ENCODE assay signal across 33 mouse cellular contexts in genomic region chr19:4033742-4034141, GRCm38 (mm10). TPM values are rescaled to one million over a fixed set of nuclear protein-coding genes. Genes with fewer than 3 reads are reported as not detected.
DNase-seq lines count a peak whose midpoint lies in the region; ATAC-seq and TF ChIP-seq lines count a peak whose summit lies in the region.
"Had no signal": no experiment of that assay in that cellular context is flagged by ENCODE, and none has a peak within 500 bp of the region (broad histone marks: within the 10 kb centered on the region; RNA-seq: fewer than 3 reads in every experiment).

No protein-coding gene starts in this region.

- no peak for TF ChIP-seq EP300 in liver, postnatal 0 days (IDR thresholded peaks at IDR 0.05; ENCODE audit: low read depth)

- H3K9me3 ChIP-seq in liver, embryonic 11.5 days (ENCODE audit: control insufficient read depth, low read length), result no peaks in the 10 kb centered on the region
- H3K9me3 ChIP-seq in liver, postnatal 0 days (ENCODE audit: low read length), result no peaks in the 10 kb centered on the region
- H3K9me3 ChIP-seq: embryonic facial prominence, embryonic 12.5 days; forebrain, embryonic 15.5 days; heart, embryonic 12.5 days; kidney, embryonic 15.5 days; limb, embryonic 10.5 days; limb, embryonic 15.5 days; lung, embryonic 15.5 days; midbrain, embryonic 12.5 days; neural tube, embryonic 13.5 days had no signal

- no peak for ATAC-seq in liver, embryonic 11.5 days (replicated peaks; ENCODE audit: low FRiP score)
- no peak for ATAC-seq in liver, postnatal 0 days
- ATAC-seq: activated CD4-positive, CD25-positive, alpha-beta regulatory T cell, adult 4 months; forebrain, embryonic 15.5 days; hindbrain, embryonic 16.5 days had no signal

- DNase-seq in testis, postnatal 10 days (ENCODE audit: low spot score), result no peak
- DNase-seq in liver, embryonic 11.5 days (ENCODE audit: low spot score), result no peak
- DNase-seq in liver, postnatal 0 days, result no peak
- peak; percentile 60 for DNase-seq in testis, postnatal 14 days (ENCODE audit: low spot score)
- no peak for DNase-seq in heart, postnatal 14 days
- no peak for DNase-seq in adrenal gland, postnatal 14 days
- no peak for DNase-seq in spleen, postnatal 36 days (ENCODE audit: low spot score in 2 of 2)
- DNase-seq: adrenal gland, adult 2 months; B cell, adult 2 months; cerebellum, adult 9-10 months; cerebellum, postnatal 36 days; gastrocnemius, adult 2 months; heart, adult 2 months; layer of hippocampus, adult 9-11 months; lung, postnatal 36 days; right cerebral cortex, postnatal 4 days had no signal

- H3K9ac ChIP-seq in liver, embryonic 11.5 days (ENCODE audit: low read depth, low read length), result no peak overlapping the region
- H3K9ac ChIP-seq in liver, postnatal 0 days (replicated peaks), result no peak overlapping the region
- H3K9ac ChIP-seq: embryonic facial prominence, embryonic 12.5 days; forebrain, embryonic 15.5 days; heart, embryonic 12.5 days; kidney, embryonic 15.5 days; limb, embryonic 15.5 days; lung, embryonic 15.5 days; midbrain, embryonic 12.5 days; neural tube, embryonic 13.5 days had no signal

- H3K4me3 ChIP-seq in testis, adult 2 months (ENCODE audit: control insufficient read depth, low read depth, low read length), result no peak overlapping the region
- H3K4me3 ChIP-seq in liver, embryonic 11.5 days (ENCODE audit: low read depth, low read length), result no peak overlapping the region
- H3K4me3 ChIP-seq in liver, postnatal 0 days (ENCODE audit: low read depth, low read length), result no peak overlapping the region
- H3K4me3 ChIP-seq: embryonic facial prominence, embryonic 12.5 days; forebrain, embryonic 15.5 days; gastrocnemius, adult 2 months; heart, adult 2 months; heart, embryonic 12.5 days; kidney, embryonic 15.5 days; limb, embryonic 10.5 days; limb, embryonic 15.5 days; lung, embryonic 15.5 days; midbrain, embryonic 12.5 days; neural tube, embryonic 13.5 days had no signal

- no peaks in the 10 kb centered on the region for H3K36me3 ChIP-seq in testis, adult 2 months (ENCODE audit: control insufficient read depth, insufficient read depth, low read length)
- no peaks in the 10 kb centered on the region for H3K36me3 ChIP-seq in liver, embryonic 11.5 days (ENCODE audit: control insufficient read depth, insufficient read depth, low read length)
- no peaks in the 10 kb centered on the region for H3K36me3 ChIP-seq in liver, postnatal 0 days (replicated peaks; ENCODE audit: insufficient read depth, low read length)
- H3K36me3 ChIP-seq: forebrain, embryonic 15.5 days; midbrain, embryonic 12.5 days had no signal

- H3K4me2 ChIP-seq in liver, embryonic 11.5 days, result no peak overlapping the region
- no peak overlapping the region for H3K4me2 ChIP-seq in liver, postnatal 0 days (ENCODE audit: low read depth, low read length)
- H3K4me2 ChIP-seq: embryonic facial prominence, embryonic 12.5 days; forebrain, embryonic 15.5 days; heart, embryonic 12.5 days; kidney, embryonic 15.5 days; limb, embryonic 15.5 days; lung, embryonic 15.5 days; midbrain, embryonic 12.5 days; neural tube, embryonic 13.5 days had no signal

- TF ChIP-seq CTCF in testis, adult 2 months (IDR thresholded peaks at IDR 0.05; ENCODE audit: control insufficient read depth, insufficient read depth, insufficient replicate concordance, low read depth, low read length), result no peak
- no peak for TF ChIP-seq CTCF in liver, postnatal 0 days (IDR thresholded peaks at IDR 0.05; ENCODE audit: low read depth)

- TF ChIP-seq POLR2A in testis, adult 2 months (IDR thresholded peaks at IDR 0.05; ENCODE audit: control insufficient read depth, low read depth, low read length), result no peak

- H3K27ac ChIP-seq in testis, adult 2 months (ENCODE audit: control insufficient read depth, insufficient read depth, low read depth, low read length), result peak overlapping the region; percentile 32
- peak overlapping the region; percentile 25; the same call in 1 of the 2 replicates for H3K27ac ChIP-seq in liver, embryonic 11.5 days (ENCODE audit: low read depth, low read length)
- peak overlapping the region; percentile 75; the same call in 1 of the 2 replicates for H3K27ac ChIP-seq in liver, postnatal 0 days (ENCODE audit: low read depth)
- H3K27ac ChIP-seq: embryonic facial prominence, embryonic 12.5 days; forebrain, embryonic 15.5 days; gastrocnemius, adult 2 months; heart, adult 2 months; kidney, embryonic 15.5 days; limb, embryonic 10.5 days; limb, embryonic 15.5 days; lung, embryonic 15.5 days; midbrain, embryonic 12.5 days; neural tube, embryonic 13.5 days had no signal

- H3K4me1 ChIP-seq in testis, adult 2 months (ENCODE audit: control insufficient read depth, insufficient read depth, low read length), result peaks cover 7% of the 10 kb centered on the region; the same call in 1 of the 2 replicates
- peaks cover 18% of the 10 kb centered on the region; the same call in 1 of the 2 replicates for H3K4me1 ChIP-seq in liver, embryonic 11.5 days (replicated peaks; ENCODE audit: control insufficient read depth, insufficient read depth, low read length)
- peaks cover 15% of the 10 kb centered on the region for H3K4me1 ChIP-seq in liver, postnatal 0 days (ENCODE audit: insufficient read depth)

- WGBS in liver, embryonic 11.5 days, result 63% methylated on average over 5 of the region's 5 CpGs
- 51% methylated on average over 5 of the region's 5 CpGs for WGBS in liver, postnatal 0 days (ENCODE audit: insufficient replicate concordance)

- intact Hi-C loops in heart, postnatal 14 days (cut with DNase I), result no loop called here

- H3K27me3 ChIP-seq in testis, adult 2 months (ENCODE audit: control insufficient read depth, insufficient read depth, low read length), result no peaks in the 10 kb centered on the region
- H3K27me3 ChIP-seq in liver, embryonic 11.5 days (replicated peaks; ENCODE audit: control insufficient read depth, insufficient read depth, low read length), result no peaks in the 10 kb centered on the region
- H3K27me3 ChIP-seq in liver, postnatal 0 days (ENCODE audit: insufficient read depth, low read length), result no peaks in the 10 kb centered on the region
- H3K27me3 ChIP-seq: embryonic facial prominence, embryonic 12.5 days; forebrain, embryonic 15.5 days; heart, embryonic 12.5 days; kidney, embryonic 15.5 days; limb, embryonic 15.5 days; lung, embryonic 15.5 days; midbrain, embryonic 12.5 days; neural tube, embryonic 13.5 days had no signal

RNA-seq across cellular contexts. Expression of gene Gstp1, which starts 4.0 kb away (rescaled TPM):
- polyA plus RNA-seq in testis, adult 2 months (2012; rRNA removed), result 88.6 and 94.9 TPM in 2 replicates
- polyA plus RNA-seq in liver, embryonic 11.5 days (2014; fragmentation: Nextera tagmentation; extraction: Ambion mirVana), result 733 and 765 TPM in 2 replicates
- polyA plus RNA-seq in liver, postnatal 0 days (2015; fragmentation: Nextera tagmentation; extraction: Ambion mirVana), result 428 and 442 TPM in 2 replicates
- total RNA-seq in heart, postnatal 14 days (2021), result 100 to 1,000 TPM; 257 to 271 TPM
- 289 and 329 TPM in 2 replicates for total RNA-seq in adrenal gland, postnatal 14 days (2021)

RNA-seq across cellular contexts. Expression of gene Gstp2, which starts 12.1 kb away (rescaled TPM):
- 1.5 TPM in 2 replicates for polyA plus RNA-seq in testis, adult 2 months (2012; rRNA removed)
- polyA plus RNA-seq in liver, embryonic 11.5 days (2014; fragmentation: Nextera tagmentation; extraction: Ambion mirVana), result 5.5 and 6.1 TPM in 2 replicates
- polyA plus RNA-seq in liver, postnatal 0 days (2015; fragmentation: Nextera tagmentation; extraction: Ambion mirVana), result 5.8 and 6.4 TPM in 2 replicates
- 10 to 100 TPM; 80.8 to 90.7 TPM for total RNA-seq in heart, postnatal 14 days (2021)
- total RNA-seq in adrenal gland, postnatal 14 days (2021), result 62.4 and 76.7 TPM in 2 replicates
- total RNA-seq: hematopoietic stem cell, adult 5-6 weeks had no signal

RNA-seq across cellular contexts. Expression of gene Ndufv1, which starts 21.1 kb away (rescaled TPM):
- 145 and 173 TPM in 2 replicates for polyA plus RNA-seq in testis, adult 2 months (2012; rRNA removed)
- 232 and 234 TPM in 2 replicates for polyA plus RNA-seq in liver, embryonic 11.5 days (2014; fragmentation: Nextera tagmentation; extraction: Ambion mirVana)
- 171 and 172 TPM in 2 replicates for polyA plus RNA-seq in liver, postnatal 0 days (2015; fragmentation: Nextera tagmentation; extraction: Ambion mirVana)
- 1,000 to 10,000 TPM; 1,061 to 1,067 TPM for total RNA-seq in heart, postnatal 14 days (2021)
- 604 and 685 TPM in 2 replicates for total RNA-seq in adrenal gland, postnatal 14 days (2021)

RNA-seq across cellular contexts. Expression of gene Gstp3, which starts 25.6 kb away (rescaled TPM):
- polyA plus RNA-seq in testis, adult 2 months (2012; rRNA removed), result not detected in 2 replicates
- polyA plus RNA-seq in liver, embryonic 11.5 days (2014; fragmentation: Nextera tagmentation; extraction: Ambion mirVana), result 14.6 and 16.7 TPM in 2 replicates
- polyA plus RNA-seq in liver, postnatal 0 days (2015; fragmentation: Nextera tagmentation; extraction: Ambion mirVana), result 64.5 and 67.3 TPM in 2 replicates
- not detected for total RNA-seq in heart, postnatal 14 days (2021)
- total RNA-seq in adrenal gland, postnatal 14 days (2021), result 4.5 and 58.0 TPM in 2 replicates
- total RNA-seq: gastrocnemius, adult 2 months; heart, adult 2 months; left cerebral cortex, postnatal 10 days had no signal
- polyA plus RNA-seq: embryonic facial prominence, embryonic 12.5 days; forebrain, embryonic 15.5 days; frontal cortex, adult 2 months; heart, postnatal 0 days; hindbrain, embryonic 16.5 days; limb, embryonic 10.5 days; midbrain, embryonic 12.5 days; neural tube, embryonic 13.5 days; stomach, embryonic 14.5 days had no signal

RNA-seq across cellular contexts. Expression of gene Doc2g, which starts 30.6 kb away (rescaled TPM):
- 1.3 and 2.0 TPM in 2 replicates for polyA plus RNA-seq in testis, adult 2 months (2012; rRNA removed)
- 2.8 and 4.1 TPM in 2 replicates for polyA plus RNA-seq in liver, embryonic 11.5 days (2014; fragmentation: Nextera tagmentation; extraction: Ambion mirVana)
- polyA plus RNA-seq in liver, postnatal 0 days (2015; fragmentation: Nextera tagmentation; extraction: Ambion mirVana), result 0.36 and 0.74 TPM in 2 replicates
- total RNA-seq in heart, postnatal 14 days (2021), result 10 to 100 TPM; 73.8 to 83.6 TPM
- 1.6 and 2.8 TPM in 2 replicates for total RNA-seq in adrenal gland, postnatal 14 days (2021)

Comparison
In these comparisons a context has a peak if more than half of its experiments do, and no peak if none do; other contexts are left out.
1. H3K27ac ChIP-seq: peak in every context shown above with its lines; median percentile 75 in liver, postnatal 0 days; 32 in testis, adult 2 months; 25 in liver, embryonic 11.5 days.